Mouse (Mus musculus) liver, embryonic 14 days (tissue): ENCODE data around the gene Sez6l. TPM values are rescaled to one million over a fixed set of nuclear protein-coding genes. Genes with fewer than 3 reads are reported as not detected.

Experiments used
- polyA plus RNA-seq: library from polyadenylated mRNA; depleted of rRNA; stranded (reverse); fragments of >200 nt; gene quantifications from 2 replicates; pipeline ENCODE4 v1.2.3, GENCODE M21; 2012; rRNA removed

The Sez6l gene
- 0.02 TPM in 2 replicates for polyA plus RNA-seq

DNA sequence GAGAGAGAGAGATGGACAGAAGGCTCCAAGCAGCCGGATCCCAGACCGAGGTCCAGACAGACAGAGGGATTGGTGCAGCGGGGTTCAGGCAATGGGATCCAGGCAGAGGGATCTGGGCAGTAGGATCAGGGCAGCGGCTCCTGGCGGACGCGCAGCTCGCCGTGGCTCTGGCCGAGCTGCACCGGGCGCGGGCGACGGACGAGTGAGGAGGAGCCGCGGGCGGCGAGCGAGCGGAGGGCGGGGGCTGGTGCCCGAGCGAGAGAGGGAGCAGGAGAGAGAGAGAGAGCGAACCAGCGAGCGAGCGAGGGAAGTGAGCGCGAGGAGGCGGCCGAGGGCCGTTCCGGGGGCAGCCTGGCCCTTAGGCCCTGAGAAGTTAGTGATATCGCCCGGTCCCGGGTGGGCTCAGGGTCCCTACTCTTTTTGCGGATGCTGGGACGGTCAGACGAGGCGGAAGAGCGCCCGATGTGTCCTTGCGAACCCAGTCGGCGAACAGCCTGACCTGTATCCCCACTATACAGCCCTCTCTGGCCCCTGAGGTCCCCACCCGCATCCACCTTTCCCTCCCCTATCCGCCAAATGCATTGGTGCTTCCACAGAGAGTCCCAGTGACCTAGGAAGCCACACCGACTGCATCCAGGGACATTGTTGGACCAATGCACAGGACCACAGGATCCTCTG lies at the start of gene Sez6l:
Gene Sez6l (minus strand): TSS at position 193 of the 678 bp plus-strand sequence.

DNA sequence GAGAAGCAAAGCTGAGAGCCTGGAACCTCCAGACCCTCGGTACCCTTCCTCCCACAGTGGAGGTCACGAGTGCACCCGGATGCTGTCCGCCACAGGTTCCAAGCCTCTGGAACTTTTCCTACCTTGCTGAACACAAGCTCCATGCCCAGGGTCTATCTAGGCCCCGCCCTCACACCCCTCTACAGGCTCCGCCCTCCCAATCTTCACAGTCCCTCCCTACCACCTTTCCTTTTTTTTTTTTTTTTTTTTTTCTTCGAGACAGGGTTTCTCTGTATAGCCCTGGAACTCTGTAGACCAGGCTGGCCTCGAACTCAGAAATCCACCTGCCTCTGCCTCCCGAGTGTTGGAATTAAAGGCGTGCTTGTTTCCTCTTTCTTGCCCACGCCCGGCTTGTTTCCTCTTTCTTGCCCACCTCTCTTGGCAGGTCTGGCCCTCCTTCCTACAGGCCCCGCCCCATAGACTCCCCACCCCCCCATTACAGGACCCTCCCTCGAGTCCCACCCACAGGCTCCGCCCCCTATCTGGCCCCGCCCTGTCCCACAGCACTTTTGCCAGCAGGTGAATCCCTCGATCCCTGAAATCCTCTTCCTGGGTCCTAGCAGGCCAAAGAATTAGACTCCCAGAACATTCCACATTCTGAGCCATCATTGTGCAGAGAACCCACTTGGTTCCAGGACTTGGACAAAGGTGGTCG lies 128.1 kb downstream of the Sez6l start, which contains the start of gene Gm6588:
Gene Gm6588 (plus strand): TSS at position 680 of the 694 bp plus-strand sequence.

DNA sequence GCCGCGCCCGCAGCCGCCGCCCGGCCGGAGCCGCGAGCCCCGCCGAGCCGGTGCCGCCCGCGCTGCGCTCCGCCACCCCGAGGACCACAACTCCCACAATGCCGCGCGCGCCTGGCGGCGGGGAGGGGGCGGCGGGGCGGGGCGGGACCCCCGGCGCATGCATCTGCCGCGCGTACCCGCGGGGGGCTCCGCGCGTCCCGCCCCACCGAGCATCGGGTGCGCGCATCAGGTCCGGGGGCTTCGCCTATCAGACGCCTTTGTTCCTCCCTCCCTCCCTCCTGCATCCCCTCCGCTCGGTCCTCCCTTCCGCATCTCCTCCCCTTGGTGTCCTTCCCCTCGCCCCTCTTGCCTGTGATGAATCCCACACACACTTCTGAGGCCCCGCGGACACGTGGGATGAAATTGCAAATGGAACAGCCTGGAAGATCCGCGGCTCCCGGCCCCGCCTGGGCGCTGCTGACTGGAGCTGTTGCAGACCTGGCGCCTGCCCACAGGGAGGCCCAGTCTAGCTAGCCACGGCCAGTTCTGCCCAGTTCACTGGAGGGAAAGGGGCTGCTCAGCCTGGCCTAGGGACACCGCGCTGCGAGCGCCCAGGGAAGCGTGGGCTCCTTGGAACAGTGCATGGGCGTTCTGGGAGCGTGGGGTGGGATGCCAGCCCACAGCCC lies 182.1 kb downstream of the Sez6l start, which contains the start of gene Asphd2:
Gene Asphd2 (minus strand): TSS at position 88 of the 665 bp plus-strand sequence.

Other genes starting within 250 kb of the Sez6l start
- gene Srrd, start 234.1 kb downstream of the Sez6l start, polyA plus RNA-seq, result 13.6 and 16.6 TPM in 2 replicates
- gene Hps4, start 234.1 kb downstream of the Sez6l start, polyA plus RNA-seq, result 8.3 and 9.4 TPM in 2 replicates
- 0.08 and 0.09 TPM in 2 replicates for gene Gm6583, start 221.2 kb downstream of the Sez6l start, polyA plus RNA-seq
- gene Asphd2, start 182.3 kb downstream of the Sez6l start, polyA plus RNA-seq, result 0.13 and 0.44 TPM in 2 replicates
- not detected in 2 replicates for gene Gm6588, start 127.8 kb downstream of the Sez6l start, polyA plus RNA-seq